Mouse (Mus musculus) G1E (cell line): ENCODE results near the gene Ern1. TPM values are rescaled to one million over a fixed set of nuclear protein-coding genes. Genes with fewer than 3 reads are reported as not detected.

Experiments
- ATAC-seq: 2 replicates; pipeline ENCODE4 v1.8.0; 2016; ENCODE audit warnings: mild to moderate bottlenecking; ENCODE audit not compliant: insufficient number of reproducible peaks, poor library complexity, low FRiP score, severe bottlenecking; ENCODE audit errors: extremely low read depth
- DNase-seq: peaks from one replicate; pipeline ENCODE4 v3.0.0; 2012; ENCODE audit warnings: low spot score
- H3K27me3 ChIP-seq: 2 replicates; pipeline ENCODE4 v1.6.1; 2012; ENCODE audit warnings: mild to moderate bottlenecking, low read length, inconsistent platforms; ENCODE audit not compliant: insufficient read depth
- H3K36me3 ChIP-seq: replicated peaks from 2 replicates; pipeline ENCODE3; 2012; ENCODE audit warnings: mild to moderate bottlenecking, inconsistent platforms
- H3K4me1 ChIP-seq: 2 replicates; pipeline ENCODE4 v1.6.1; 2012; ENCODE audit warnings: low read depth, low read length, inconsistent platforms, mixed read lengths; ENCODE audit not compliant: insufficient read depth
- H3K4me3 ChIP-seq: 2 replicates; pipeline ENCODE4 v1.5.1; 2012; ENCODE audit warnings: low read depth, mild to moderate bottlenecking, inconsistent platforms, low read length, moderate library complexity, mixed read lengths
- H3K9me3 ChIP-seq: replicated peaks from 2 replicates; pipeline ENCODE4 v1.6.1; 2012; ENCODE audit warnings: inconsistent platforms
- CTCF ChIP-seq: IDR thresholded peaks from 2 replicates; pipeline ENCODE4 v1.5.1; 2012; ENCODE audit warnings: low read depth, low read length, inconsistent platforms, mixed read lengths
- GATA1 ChIP-seq: IDR thresholded peaks from 2 replicates; pipeline ENCODE4 v1.6.1; 2012; ENCODE audit warnings: borderline replicate concordance, low read length, inconsistent platforms, mixed read lengths
- GATA2 ChIP-seq: IDR thresholded peaks from 2 replicates; pipeline ENCODE4 v1.6.1; 2012; ENCODE audit warnings: low read depth, low read length, inconsistent platforms, borderline replicate concordance
- POLR2AphosphoS5 ChIP-seq: IDR thresholded peaks from 2 replicates; pipeline ENCODE4 v1.6.1; 2012; ENCODE audit warnings: low read depth, low read length, inconsistent platforms; ENCODE audit not compliant: insufficient replicate concordance
- TAL1 ChIP-seq: conservative IDR thresholded peaks from 2 replicates; pipeline ENCODE4 v1.6.1; 2012; ENCODE audit warnings: low read depth, low read length, inconsistent platforms, mixed read lengths
- polyA plus RNA-seq: library from polyadenylated mRNA; stranded (reverse); fragments of >175 nt; gene quantifications from 2 replicates; pipeline ENCODE4 v1.2.3, GENCODE M21; 2012
- total RNA-seq, 2 experiments: library from RNA; stranded (forward) in 1 of 2; stranded (reverse) in 1 of 2; fragments of 200-1000 nt in 1 of 2; fragments of >200 nt in 1 of 2; fragmentation: Nextera tagmentation in 1 of 2; gene quantifications; 2 replicates each; pipeline ENCODE4 v1.2.3; 2014 to 2017

The Ern1 gene
- total and polyA plus RNA-seq, 3 experiments = 11.0 to 44.5 (median 11.5) TPM

GRCm38 (mm10) chr11:106515079-106515745, 27.6 kb upstream of the Ern1 start:
- DNase-seq = peak; percentile 49
- no peaks in the 10 kb centered on the region for H3K9me3 ChIP-seq
- ATAC-seq = peak; percentile 92
- no peak overlapping the region for H3K4me3 ChIP-seq
- H3K27me3 ChIP-seq = no peaks in the 10 kb centered on the region
- peaks cover 39% of the 10 kb centered on the region for H3K4me1 ChIP-seq
- peaks cover 34% of the 10 kb centered on the region for H3K36me3 ChIP-seq
- TF ChIP-seq TAL1 = peak; percentile 93
- TF ChIP-seq POLR2AphosphoS5 = no peak
- no peak for TF ChIP-seq GATA1

- peak overlapping the region; percentile 33; the same call in 1 of the 2 replicates for H3K4me3 ChIP-seq
- peaks cover 39% of the 10 kb centered on the region for H3K4me1 ChIP-seq
- no peaks in the 10 kb centered on the region for H3K27me3 ChIP-seq
- TF ChIP-seq CTCF (no peak), GATA1 (no peak), GATA2 (no peak), POLR2AphosphoS5 (no peak), TAL1 (no peak)
- ATAC-seq (0 out of 2 replicates have a peak, but pooled peaks have one; percentile 11), DNase-seq (no peak)
- H3K36me3 ChIP-seq = peaks cover 28% of the 10 kb centered on the region
- no peaks in the 10 kb centered on the region for H3K9me3 ChIP-seq
Observed at GRCm38 (mm10) chr11:106514446-106514845, 26.8 kb upstream of the Ern1 start.

- H3K9me3 ChIP-seq = no peaks in the 10 kb centered on the region
- ATAC-seq (no peak), DNase-seq (no peak)
- TF ChIP-seq TAL1 (no peak), CTCF (peak; percentile 52; the same call in 1 of the 2 replicates)
- peaks cover 32% of the 10 kb centered on the region for H3K36me3 ChIP-seq
- no peak overlapping the region for H3K4me3 ChIP-seq
- H3K27me3 ChIP-seq = no peaks in the 10 kb centered on the region
- peaks cover 39% of the 10 kb centered on the region for H3K4me1 ChIP-seq
Observed at GRCm38 (mm10) chr11:106513166-106513565, 25.5 kb upstream of the Ern1 start.

GRCm38 (mm10) chr11:106512006-106512390, 24.3 kb upstream of the Ern1 start:
- Histone ChIP-seq H3K4me3 (no peak overlapping the region), H3K36me3 (peaks cover 33% of the 10 kb centered on the region), H3K9me3 (peaks cover 9% of the 10 kb centered on the region), H3K4me1 (peaks cover 40% of the 10 kb centered on the region), H3K27me3 (no peaks in the 10 kb centered on the region)
- TF ChIP-seq TAL1 (no peak), GATA2 (no peak), CTCF (no peak), POLR2AphosphoS5 (no peak), GATA1 (no peak)
- ATAC-seq (no peak), DNase-seq (no peak)

- Histone ChIP-seq H3K27me3 (no peaks in the 10 kb centered on the region), H3K4me3 (no peak overlapping the region), H3K9me3 (peaks cover 9% of the 10 kb centered on the region), H3K4me1 (peaks cover 39% of the 10 kb centered on the region), H3K36me3 (peaks cover 37% of the 10 kb centered on the region)
- no peak for DNase-seq
- TF ChIP-seq POLR2AphosphoS5 (no peak), GATA2 (no peak), CTCF (no peak), TAL1 (no peak), GATA1 (no peak)
- ATAC-seq = no peak
Observed at GRCm38 (mm10) chr11:106511236-106512005, 23.8 kb upstream of the Ern1 start.

- Histone ChIP-seq H3K36me3 (peaks cover 34% of the 10 kb centered on the region), H3K4me1 (peaks cover 25% of the 10 kb centered on the region), H3K9me3 (peaks cover 9% of the 10 kb centered on the region), H3K27me3 (no peaks in the 10 kb centered on the region), H3K4me3 (peak overlapping the region; percentile 19; the same call in 1 of the 2 replicates)
- ATAC-seq (no peak), DNase-seq (no peak)
- TF ChIP-seq POLR2AphosphoS5 (no peak), GATA2 (no peak), CTCF (no peak), TAL1 (no peak), GATA1 (no peak)
Observed at GRCm38 (mm10) chr11:106507638-106508037, 20.0 kb upstream of the Ern1 start.
